ENCODE assay signal across 9 mouse cellular contexts in genomic region chr19:47319521-47320330, GRCm38 (mm10).
DNase-seq lines count a peak whose midpoint lies in the region; ATAC-seq lines count a peak whose summit lies in the region.
"Had no signal": no experiment of that assay in that cellular context is flagged by ENCODE, and none has a peak within 500 bp of the region (broad histone marks: within the 10 kb centered on the region; RNA-seq: fewer than 3 reads in every experiment).

No protein-coding gene starts in this region.

- no peak overlapping the region for H3K4me2 ChIP-seq in hindbrain, embryonic 16.5 days (ENCODE audit: low read length)
- H3K4me2 ChIP-seq: midbrain, embryonic 12.5 days had no signal

- peaks cover 21% of the 10 kb centered on the region for H3K4me1 ChIP-seq in hindbrain, embryonic 16.5 days (ENCODE audit: control insufficient read depth, insufficient read depth, low read depth, low read length)

- 71% methylated on average over 10 of the region's 10 CpGs for WGBS in hindbrain, embryonic 16.5 days

- no peak for ATAC-seq in hindbrain, embryonic 16.5 days
- ATAC-seq in granulocyte monocyte progenitor cell, adult 5-6 weeks (replicated peaks; ENCODE audit: poor library complexity, severe bottlenecking): no peak

- peak; percentile 78 for DNase-seq in adrenal gland, postnatal 10 days
- no peak for DNase-seq in adrenal gland, adult 8-10 months
- DNase-seq in lung, adult 18-20 months: peak; percentile 43 to 62
- no peak for DNase-seq in lung, postnatal 14 days
- DNase-seq in lung, postnatal 4 days: peak; percentile 46 to 65
- DNase-seq in gastrocnemius, postnatal 25 days: no peak

- 0 out of 2 replicates have a peak, but pooled peaks cover 5% of the 10 kb centered on the region for H3K27me3 ChIP-seq in hindbrain, embryonic 16.5 days (replicated peaks; ENCODE audit: control insufficient read depth, insufficient read depth, low read length)

- H3K27ac ChIP-seq in hindbrain, embryonic 16.5 days (ENCODE audit: low read depth, low read length): no peak overlapping the region
- H3K27ac ChIP-seq: midbrain, embryonic 12.5 days had no signal

- H3K9me3 ChIP-seq in hindbrain, embryonic 16.5 days (ENCODE audit: control insufficient read depth, low read length): no peaks in the 10 kb centered on the region
- H3K9me3 ChIP-seq: midbrain, embryonic 12.5 days had no signal

- peak overlapping the region; percentile 11; the same call in 1 of the 2 replicates for H3K9ac ChIP-seq in hindbrain, embryonic 16.5 days (ENCODE audit: low read depth, low read length)
- H3K9ac ChIP-seq: midbrain, embryonic 12.5 days had no signal

- H3K36me3 ChIP-seq in hindbrain, embryonic 16.5 days (ENCODE audit: control insufficient read depth, insufficient read depth, low read length): no peaks in the 10 kb centered on the region
- H3K36me3 ChIP-seq: midbrain, embryonic 12.5 days had no signal

- no peak overlapping the region for H3K4me3 ChIP-seq in hindbrain, embryonic 16.5 days (ENCODE audit: low read length)
- H3K4me3 ChIP-seq: midbrain, embryonic 12.5 days had no signal

Comparison
In these comparisons a context has a peak if more than half of its experiments do, and no peak if none do; other contexts are left out.
1. DNase-seq: peak in adrenal gland, postnatal 10 days (single experiment), lung, adult 18-20 months (2 of 2) and lung, postnatal 4 days (2 of 2); none in adrenal gland, adult 8-10 months (single experiment), lung, postnatal 14 days (single experiment) and gastrocnemius, postnatal 25 days (single experiment).